Mouse (Mus musculus) liver, postnatal 0 days (tissue): Measurements from ENCODE around the gene Hmgcs1. TPM values are rescaled to one million over a fixed set of nuclear protein-coding genes. Genes with fewer than 3 reads are reported as not detected.

Source experiments
- ATAC-seq: fragments of 200-750 bp; cut with Nextera tagmentation; 2 replicates; pipeline ENCODE4 v1.8.0; 2017; ENCODE audit warnings: mild to moderate bottlenecking, moderate library complexity
- DNase-seq: peaks from one replicate; pipeline ENCODE4 v3.0.0-alpha.2; 2016
- H3K27ac ChIP-seq: fragments of 300-500 bp; sonication (generic); 2 replicates; pipeline ENCODE4 v1.5.1; 2014; ENCODE audit warnings: antibody characterized with exemption, moderate library complexity, mild to moderate bottlenecking, low read depth
- H3K27me3 ChIP-seq: fragments of 300-500 bp; sonication (generic); 2 replicates; pipeline ENCODE4 v1.6.1; 2014; ENCODE audit warnings: low read length, control low read depth, mixed read lengths; ENCODE audit not compliant: insufficient read depth
- H3K36me3 ChIP-seq: fragments of 300-500 bp; sonication (generic); replicated peaks from 2 replicates; pipeline ENCODE4 v1.6.1; 2014; ENCODE audit warnings: mild to moderate bottlenecking, control low read depth, low read length, moderate library complexity, mixed read lengths; ENCODE audit not compliant: insufficient read depth
- H3K4me1 ChIP-seq: fragments of 300-500 bp; sonication (generic); 2 replicates; pipeline ENCODE4 v1.6.1; 2014; ENCODE audit warnings: antibody characterized with exemption, mild to moderate bottlenecking, control low read depth; ENCODE audit not compliant: insufficient read depth
- H3K4me2 ChIP-seq: fragments of 300-500 bp; sonication (generic); 2 replicates; pipeline ENCODE4 v1.6.1; 2014; ENCODE audit warnings: low read depth, mild to moderate bottlenecking, low read length, moderate library complexity, mixed read lengths
- H3K4me3 ChIP-seq: fragments of 300-500 bp; sonication (generic); 2 replicates; pipeline ENCODE4 v1.5.1; 2014; ENCODE audit warnings: low read depth, low read length
- H3K9ac ChIP-seq: fragments of 300-500 bp; sonication (generic); replicated peaks from 2 replicates; pipeline ENCODE4 v1.6.1; 2014; ENCODE audit warnings: mild to moderate bottlenecking, moderate library complexity
- H3K9me3 ChIP-seq: fragments of 300-500 bp; sonication (generic); 2 replicates; pipeline ENCODE4 v1.6.1; 2016; ENCODE audit warnings: mild to moderate bottlenecking, control low read depth, low read length, mixed read lengths
- CTCF ChIP-seq: sonication (generic); IDR thresholded peaks from 2 replicates; pipeline ENCODE4 v1.5.1; 2016; ENCODE audit warnings: antibody characterized with exemption, low read depth
- EP300 ChIP-seq: IDR thresholded peaks from 2 replicates; pipeline ENCODE4 v1.6.1; 2016; ENCODE audit warnings: antibody characterized with exemption, low read depth, mild to moderate bottlenecking
- WGBS: fragments of 180-500 bp; shearing (Covaris S2); extraction: QIAGEN DNeasy Blood & Tissue Kit; methylation state at CpG from one replicate; pipeline ENCODE4 v1.1.7; 2014; ENCODE audit not compliant: insufficient replicate concordance; 5-methylcytosine and 5-hydroxymethylcytosine counted together
- polyA plus RNA-seq: library from polyadenylated mRNA; unstranded; fragments of >200 nt; fragmentation: Nextera tagmentation; extraction: Ambion mirVana; gene quantifications from 2 replicates; pipeline ENCODE4 v1.2.1, GENCODE M21; 2015

Gene Hmgcs1
- polyA plus RNA-seq, 1 experiment from 2014 or later = 94.7 TPM

DNA sequence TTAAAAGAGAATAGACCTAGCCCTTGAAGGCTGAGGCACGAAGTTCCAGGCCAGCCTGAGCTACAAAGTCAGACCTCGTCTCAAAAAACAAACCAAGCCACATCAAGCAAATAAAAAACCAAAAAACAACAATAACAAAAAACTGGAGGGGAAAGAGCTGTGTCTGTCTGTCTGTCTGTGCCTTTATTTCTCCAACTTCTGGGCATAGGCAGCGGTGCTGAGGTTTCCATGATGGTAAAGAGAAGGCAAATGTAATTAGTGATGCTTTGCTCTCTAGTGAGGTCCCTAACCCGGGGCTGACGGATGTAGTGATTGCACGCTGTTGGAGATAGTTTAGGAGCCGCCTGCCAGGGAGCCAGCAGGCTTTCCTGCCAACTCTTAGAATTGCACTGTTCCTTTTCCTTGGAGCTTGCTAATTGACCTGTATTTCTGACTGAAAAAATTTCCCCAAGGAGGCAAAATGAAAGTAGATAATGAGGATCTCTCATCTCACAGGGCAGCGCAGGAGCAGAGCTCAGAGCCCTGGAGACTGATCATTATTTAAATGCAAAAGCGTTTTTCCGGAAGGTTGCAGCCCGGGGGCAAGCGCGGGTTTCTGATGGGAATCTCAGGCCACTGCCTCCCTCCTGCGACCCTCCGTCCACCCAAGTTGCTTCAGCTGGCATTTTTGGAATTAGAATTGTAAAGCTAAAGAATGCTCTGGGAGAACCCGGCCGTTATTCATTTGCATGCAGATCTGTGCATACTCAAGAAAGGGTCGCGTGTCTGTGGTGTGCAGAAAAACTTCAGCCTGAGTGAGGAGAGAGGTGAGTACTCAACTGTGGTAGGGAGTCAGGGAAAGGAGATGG is 51.4 kb downstream of the Hmgcs1 start:
- ATAC-seq (no peak), DNase-seq (no peak)
- H3K4me3 ChIP-seq = peak overlapping the region; percentile 24; the same call in 1 of the 2 replicates
- H3K4me1 ChIP-seq = peaks cover 3% of the 10 kb centered on the region; the same call in 1 of the 2 replicates
- H3K9me3 ChIP-seq = no peaks in the 10 kb centered on the region
- peak overlapping the region; percentile 0; the same call in 1 of the 2 replicates for H3K9ac ChIP-seq
- no peaks in the 10 kb centered on the region for H3K36me3 ChIP-seq
- peak overlapping the region; percentile 57 for H3K4me2 ChIP-seq
- WGBS = 25% methylated on average over 19 of the region's 19 CpGs
- no peak overlapping the region for H3K27ac ChIP-seq
- no peak for TF ChIP-seq CTCF
- TF ChIP-seq EP300 = no peak
- H3K27me3 ChIP-seq = no peaks in the 10 kb centered on the region

DNA sequence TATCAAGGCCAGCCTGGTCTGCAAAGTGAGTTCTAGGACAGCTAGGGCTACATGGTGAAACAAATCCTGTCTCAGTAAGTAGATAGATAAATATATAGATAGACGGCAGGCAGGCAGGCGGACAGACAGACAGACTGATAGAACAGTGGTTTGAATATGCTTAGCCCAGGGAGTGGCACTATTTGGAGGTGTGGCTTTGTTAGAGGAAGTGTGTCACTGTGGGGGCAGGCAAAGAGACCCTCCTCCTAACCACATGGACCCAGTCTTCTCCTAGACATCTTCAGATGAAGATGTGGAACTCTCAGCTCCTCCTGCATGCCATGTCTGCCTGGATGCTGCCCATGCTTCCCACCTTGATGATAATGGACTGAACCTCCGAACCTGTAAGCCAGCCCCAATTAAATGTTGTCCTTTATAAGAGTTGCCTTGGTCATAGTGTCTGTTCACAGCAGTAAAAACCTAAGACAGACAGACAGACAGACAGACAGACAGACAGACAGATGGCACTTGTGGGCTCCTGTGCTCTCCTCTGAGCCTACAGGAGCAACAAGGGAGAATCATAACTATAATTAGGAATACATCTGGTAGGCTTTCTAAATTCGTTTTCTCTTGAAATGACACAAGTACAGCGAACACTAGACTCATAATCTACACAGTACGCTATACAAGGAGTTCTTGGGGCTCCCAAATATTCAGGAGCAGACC is 52.7 kb downstream of the Hmgcs1 start:
- Histone ChIP-seq H3K27me3 (no peaks in the 10 kb centered on the region), H3K4me2 (no peak overlapping the region), H3K9ac (no peak overlapping the region), H3K9me3 (no peaks in the 10 kb centered on the region), H3K4me3 (no peak overlapping the region), H3K4me1 (no peaks in the 10 kb centered on the region), H3K36me3 (no peaks in the 10 kb centered on the region), H3K27ac (no peak overlapping the region)
- ATAC-seq = no peak
- no peak for TF ChIP-seq CTCF
- TF ChIP-seq EP300 = no peak
- WGBS = 69% methylated on average over 6 of the region's 6 CpGs
- no peak for DNase-seq

DNA sequence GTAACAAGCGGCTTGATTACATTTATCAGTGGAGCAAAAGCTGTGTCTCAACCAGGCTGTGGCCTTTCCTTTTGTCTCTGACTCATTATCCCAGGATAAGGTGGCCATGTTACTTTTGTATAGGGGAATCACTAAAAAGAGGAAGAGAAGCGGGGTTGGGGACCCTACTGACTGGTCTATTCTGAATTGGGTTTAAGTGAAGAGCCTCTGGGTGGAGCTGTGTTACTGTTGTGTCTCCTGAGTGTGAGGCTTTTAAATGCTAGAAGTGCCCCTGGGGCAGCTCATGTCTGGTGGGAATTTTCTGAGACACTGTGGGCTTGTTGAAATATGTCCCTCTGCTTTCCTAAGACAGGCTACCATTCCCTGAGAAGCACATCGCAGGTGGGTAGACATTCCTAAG is 53.3 kb downstream of the Hmgcs1 start:
- H3K4me3 ChIP-seq = no peak overlapping the region
- DNase-seq (no peak), ATAC-seq (no peak)
- no peaks in the 10 kb centered on the region for H3K36me3 ChIP-seq
- 61% methylated on average over 3 of the region's 3 CpGs for WGBS
- H3K9me3 ChIP-seq = no peaks in the 10 kb centered on the region
- TF ChIP-seq EP300 = no peak
- no peak for TF ChIP-seq CTCF
- no peak overlapping the region for H3K9ac ChIP-seq
- no peak overlapping the region for H3K4me2 ChIP-seq
- no peaks in the 10 kb centered on the region for H3K27me3 ChIP-seq
- H3K27ac ChIP-seq = no peak overlapping the region
- no peaks in the 10 kb centered on the region for H3K4me1 ChIP-seq

DNA sequence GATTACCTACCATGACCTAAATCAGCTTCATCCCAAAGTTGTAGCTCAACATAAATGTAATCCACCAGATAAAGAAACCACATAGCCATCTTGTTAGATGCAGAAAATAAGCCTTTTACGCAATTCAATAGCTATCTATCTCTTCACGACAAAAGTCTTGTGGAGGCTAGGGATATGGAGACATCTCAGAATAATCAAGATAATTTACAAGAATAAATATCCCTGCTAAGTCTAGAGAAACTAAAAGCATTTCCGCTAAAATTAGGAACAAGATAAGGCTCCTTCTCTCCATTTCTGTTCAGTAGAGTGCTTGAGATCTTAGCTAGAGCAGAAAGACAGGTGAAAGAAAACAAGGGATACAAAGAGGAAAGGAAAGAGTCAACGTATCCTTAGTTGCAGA is 56.8 kb downstream of the Hmgcs1 start:
- H3K9ac ChIP-seq = no peak overlapping the region
- no peaks in the 10 kb centered on the region for H3K36me3 ChIP-seq
- no peaks in the 10 kb centered on the region for H3K9me3 ChIP-seq
- 69% methylated on average over 4 of the region's 4 CpGs for WGBS
- TF ChIP-seq EP300 (no peak), CTCF (no peak)
- no peaks in the 10 kb centered on the region for H3K27me3 ChIP-seq
- H3K4me3 ChIP-seq = no peak overlapping the region
- H3K27ac ChIP-seq = no peak overlapping the region
- H3K4me2 ChIP-seq = no peak overlapping the region
- no peaks in the 10 kb centered on the region for H3K4me1 ChIP-seq
- no peak for ATAC-seq
- DNase-seq = no peak

DNA sequence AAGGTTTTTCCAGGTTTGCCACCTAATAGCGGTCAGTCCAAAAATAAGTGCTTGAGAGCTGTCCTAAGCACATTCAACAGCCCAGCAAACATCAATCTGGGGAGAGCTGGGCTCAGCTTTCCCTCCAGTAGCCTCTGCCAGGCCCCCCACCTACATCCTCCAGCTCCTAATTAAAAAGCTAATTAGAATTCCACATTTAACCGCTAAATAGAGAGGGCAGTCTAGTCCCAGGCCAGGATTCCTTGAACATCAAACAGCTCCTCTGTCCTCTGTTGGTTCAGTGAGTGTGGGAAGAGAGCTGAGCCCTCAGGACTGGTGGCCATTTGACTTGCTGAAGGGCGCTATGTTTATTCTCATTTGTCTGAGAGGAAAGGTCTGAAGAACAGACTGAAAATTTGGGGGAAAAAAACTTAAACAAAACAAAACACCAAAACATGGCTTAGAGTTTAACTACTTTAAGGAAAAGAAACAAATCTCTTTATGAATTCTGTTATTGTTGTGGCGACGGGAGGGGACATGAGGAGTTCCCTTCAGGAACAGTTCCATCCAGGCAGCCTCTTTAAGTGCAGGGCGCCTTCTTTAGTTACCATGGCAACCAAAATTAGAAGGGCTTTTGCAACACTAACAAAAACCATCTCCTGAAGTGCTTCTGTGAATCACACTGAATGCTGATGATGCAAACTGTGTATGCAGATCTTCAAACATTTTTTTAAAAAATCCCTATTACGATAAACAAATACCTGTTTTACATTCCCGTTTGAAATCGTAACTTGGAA is 63.9 kb downstream of the Hmgcs1 start:
- no peak for DNase-seq
- TF ChIP-seq CTCF (no peak), EP300 (no peak)
- WGBS = 68% methylated on average over 9 of the region's 9 CpGs

DNA sequence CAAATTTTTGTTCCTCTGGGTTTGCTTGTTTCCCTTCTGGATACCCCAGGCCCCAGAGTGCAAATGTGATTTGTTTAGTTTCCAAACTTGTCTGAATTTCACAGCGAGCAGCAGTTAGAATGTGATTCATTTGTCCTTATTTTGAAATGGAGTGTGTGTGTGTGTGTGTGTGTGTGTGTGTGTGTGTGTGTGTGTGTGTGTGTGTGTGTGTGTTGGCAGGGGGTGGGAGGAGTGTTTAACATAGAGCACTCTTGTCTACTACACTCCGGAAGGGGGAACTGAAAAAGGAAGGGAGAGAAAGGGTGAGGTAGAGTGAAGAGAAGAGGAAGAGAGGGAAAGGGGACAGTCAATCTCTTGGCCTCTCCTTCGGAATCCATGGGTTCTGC is 64.4 kb downstream of the Hmgcs1 start:
- no peak overlapping the region for H3K9ac ChIP-seq
- 31% methylated on average over 3 of the region's 3 CpGs for WGBS
- no peaks in the 10 kb centered on the region; the same call in 1 of the 2 replicates for H3K27me3 ChIP-seq
- no peak for DNase-seq
- H3K9me3 ChIP-seq = no peaks in the 10 kb centered on the region
- H3K36me3 ChIP-seq = no peaks in the 10 kb centered on the region
- no peak overlapping the region for H3K27ac ChIP-seq
- H3K4me2 ChIP-seq = peak overlapping the region; percentile 74
- H3K4me1 ChIP-seq = peaks cover 12% of the 10 kb centered on the region; the same call in 1 of the 2 replicates
- no peak for ATAC-seq
- TF ChIP-seq EP300 = no peak
- TF ChIP-seq CTCF = no peak
- H3K4me3 ChIP-seq = no peak overlapping the region

More for the DNA sequence above, 63.9 kb downstream of the Hmgcs1 start:
- peaks cover 12% of the 10 kb centered on the region; the same call in 1 of the 2 replicates for H3K4me1 ChIP-seq
- no peak overlapping the region for H3K4me3 ChIP-seq
- no peaks in the 10 kb centered on the region for H3K9me3 ChIP-seq
- H3K27ac ChIP-seq = no peak overlapping the region
- ATAC-seq = no peak
- H3K4me2 ChIP-seq = no peak overlapping the region
- no peaks in the 10 kb centered on the region for H3K36me3 ChIP-seq
- H3K27me3 ChIP-seq = no peaks in the 10 kb centered on the region; the same call in 1 of the 2 replicates
- no peak overlapping the region for H3K9ac ChIP-seq
